Mouse (Mus musculus) liver, postnatal 0 days (tissue): ENCODE results near the gene Hmcn1.

Source experiments
- CTCF ChIP-seq: sonication (generic); IDR thresholded peaks from 2 replicates; pipeline ENCODE4 v1.5.1; 2016; ENCODE audit warnings: antibody characterized with exemption, low read depth
- EP300 ChIP-seq: IDR thresholded peaks from 2 replicates; pipeline ENCODE4 v1.6.1; 2016; ENCODE audit warnings: antibody characterized with exemption, low read depth, mild to moderate bottlenecking

- TF ChIP-seq CTCF (no peak), EP300 (no peak)
These were observed 44.3 kb downstream of the Hmcn1 start for GRCm38 (mm10) chr1:150948911-150949310.
